Mouse (Mus musculus): ENCODE measurements around the gene Banf2.

The Banf2 gene

GRCm38 (mm10) chr2:144032664-144033063 is at the start of gene Banf2:
Banf2 (plus strand) TSS chr2:144033059.
- no peak for DNase-seq (ENCODE audit: low spot score in 2 of 2)

GRCm38 (mm10) chr2:143983482-143983881 is 49.4 kb upstream of the Banf2 start:
- DNase-seq (ENCODE audit: low spot score in 2 of 2): no peak

GRCm38 (mm10) chr2:143987485-143987884 is 45.4 kb upstream of the Banf2 start:
- no peak for DNase-seq (ENCODE audit: low spot score in 2 of 2)

- no peak for DNase-seq (ENCODE audit: low spot score in 2 of 2)
Observed at GRCm38 (mm10) chr2:143988016-143988415, 44.8 kb upstream of the Banf2 start.

- no peak for DNase-seq (ENCODE audit: low spot score in 2 of 2)
Observed at GRCm38 (mm10) chr2:143990997-143991396, 41.9 kb upstream of the Banf2 start.

- DNase-seq (ENCODE audit: low spot score in 2 of 2): no peak
Observed at GRCm38 (mm10) chr2:143991964-143992672, 40.7 kb upstream of the Banf2 start.

- no peak for DNase-seq (ENCODE audit: low spot score in 2 of 2)
Observed at GRCm38 (mm10) chr2:143992977-143993376, 39.9 kb upstream of the Banf2 start.

GRCm38 (mm10) chr2:144002229-144002984 is 30.5 kb upstream of the Banf2 start:
- no peak for DNase-seq (ENCODE audit: low spot score in 2 of 2)

- no peak for DNase-seq (ENCODE audit: low spot score in 2 of 2)
Observed at GRCm38 (mm10) chr2:144003544-144003943, 29.3 kb upstream of the Banf2 start.

GRCm38 (mm10) chr2:144005166-144005955 is 27.5 kb upstream of the Banf2 start:
- no peak for DNase-seq (ENCODE audit: low spot score in 2 of 2)

GRCm38 (mm10) chr2:144006686-144007085 is 26.2 kb upstream of the Banf2 start:
- no peak for DNase-seq (ENCODE audit: low spot score in 2 of 2)

- no peak for DNase-seq (ENCODE audit: low spot score in 2 of 2)
Observed at GRCm38 (mm10) chr2:144007211-144007610, 25.6 kb upstream of the Banf2 start.

- DNase-seq (ENCODE audit: low spot score in 2 of 2): no peak
Observed at GRCm38 (mm10) chr2:144009081-144009480, 23.8 kb upstream of the Banf2 start.

GRCm38 (mm10) chr2:144009551-144010281 is 23.1 kb upstream of the Banf2 start:
- peak; percentile 34 to 85 for DNase-seq (ENCODE audit: low spot score in 2 of 2)

GRCm38 (mm10) chr2:144010282-144011044 is 22.4 kb upstream of the Banf2 start:
- peak; percentile 49 to 76 for DNase-seq (ENCODE audit: low spot score in 2 of 2)

- peak; percentile 93 to 99 for DNase-seq (ENCODE audit: low spot score in 2 of 2)
Observed at GRCm38 (mm10) chr2:144011080-144011551, 21.7 kb upstream of the Banf2 start, which contains the start of gene Rrbp1. Rrbp1 (minus strand) TSS chr2:144011263.

GRCm38 (mm10) chr2:144014051-144014450 is 18.8 kb upstream of the Banf2 start:
- DNase-seq (ENCODE audit: low spot score in 2 of 2): no peak

- no peak for DNase-seq (ENCODE audit: low spot score in 2 of 2)
Observed at GRCm38 (mm10) chr2:144014481-144014880, 18.4 kb upstream of the Banf2 start.

GRCm38 (mm10) chr2:144015861-144016260 is 17.0 kb upstream of the Banf2 start:
- no peak for DNase-seq (ENCODE audit: low spot score in 2 of 2)

- DNase-seq (ENCODE audit: low spot score in 2 of 2): no peak
Observed at GRCm38 (mm10) chr2:144019971-144020370, 12.9 kb upstream of the Banf2 start.

GRCm38 (mm10) chr2:144022441-144022840 is 10.4 kb upstream of the Banf2 start:
- no peak for DNase-seq (ENCODE audit: low spot score in 2 of 2)

Measured in urinary bladder, adult 18-20 months (tissue).